Mouse (Mus musculus) granulocyte monocyte progenitor cell, adult 5-6 weeks (primary cell): Measurements from ENCODE around the gene Hprt. TPM values are rescaled to one million over a fixed set of nuclear protein-coding genes. Genes with fewer than 3 reads are reported as not detected.
"Not testable (repeated sequence)": the region's sequence is repeated elsewhere in the genome, so short reads cannot be mapped to it uniquely, and the experiment has no call there.

Experiments
- ATAC-seq: replicated peaks from 2 replicates; pipeline ENCODE4 v1.8.0; 2016; ENCODE audit warnings: mild to moderate bottlenecking, moderate TSS enrichment, inconsistent platforms; ENCODE audit not compliant: poor library complexity, severe bottlenecking
- total RNA-seq, 2 experiments: library from RNA; stranded (forward) in 1 of 2; stranded (reverse) in 1 of 2; fragments of 200-712, 200-1000 nt in 1 of 2; fragments of >200 nt in 1 of 2; fragmentation: Nextera tagmentation in 1 of 2; gene quantifications; 2 replicates each; pipeline ENCODE4 v1.2.3; 2014 to 2017

The Hprt gene
- 260 and 308 TPM in 2 replicates for total RNA-seq (2014; fragmentation: Nextera tagmentation)
- total RNA-seq (2017), result 398 and 447 TPM in 2 replicates

DNA sequence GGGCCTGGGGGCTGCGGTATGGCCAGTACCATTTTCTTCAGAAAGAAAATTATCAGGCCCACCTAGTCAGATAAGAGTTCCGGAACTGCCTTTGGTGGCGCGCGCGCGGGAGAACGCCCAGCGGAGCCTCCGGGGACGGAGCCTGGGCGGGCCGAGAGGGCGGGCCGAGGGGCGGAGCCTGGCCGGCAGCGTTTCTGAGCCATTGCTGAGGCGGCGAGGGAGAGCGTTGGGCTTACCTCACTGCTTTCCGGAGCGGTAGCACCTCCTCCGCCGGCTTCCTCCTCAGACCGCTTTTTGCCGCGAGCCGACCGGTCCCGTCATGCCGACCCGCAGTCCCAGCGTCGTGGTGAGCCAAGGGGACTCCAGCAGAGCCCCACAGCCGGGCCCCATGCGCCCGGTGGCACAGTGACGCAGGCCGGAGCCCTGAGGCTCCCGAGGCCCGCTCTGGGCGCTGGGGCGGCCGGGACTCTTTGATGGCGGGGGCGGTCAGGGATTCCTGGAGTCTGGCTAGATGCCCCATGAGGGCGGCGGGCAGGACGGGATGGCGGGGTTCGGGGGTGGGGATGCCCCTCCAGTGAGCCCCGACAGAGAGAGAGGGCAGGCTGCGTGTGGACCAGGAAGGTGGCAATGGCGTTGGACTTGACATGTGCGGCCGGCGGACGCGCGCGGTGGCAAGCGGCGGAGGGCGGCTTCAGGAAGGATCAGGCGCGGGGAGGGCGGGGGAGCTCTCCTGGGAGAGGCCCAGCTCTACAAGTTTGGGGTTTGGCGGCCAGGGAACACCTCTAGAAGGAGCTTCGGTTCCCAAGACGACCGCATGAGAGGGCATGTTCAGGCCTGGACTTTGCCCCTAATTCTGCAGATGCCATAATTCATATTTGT lies at the start of gene Hprt:
Gene Hprt (plus strand): TSS at position 233 of the 879 bp plus-strand sequence.
- peak; percentile 96 for ATAC-seq

DNA sequence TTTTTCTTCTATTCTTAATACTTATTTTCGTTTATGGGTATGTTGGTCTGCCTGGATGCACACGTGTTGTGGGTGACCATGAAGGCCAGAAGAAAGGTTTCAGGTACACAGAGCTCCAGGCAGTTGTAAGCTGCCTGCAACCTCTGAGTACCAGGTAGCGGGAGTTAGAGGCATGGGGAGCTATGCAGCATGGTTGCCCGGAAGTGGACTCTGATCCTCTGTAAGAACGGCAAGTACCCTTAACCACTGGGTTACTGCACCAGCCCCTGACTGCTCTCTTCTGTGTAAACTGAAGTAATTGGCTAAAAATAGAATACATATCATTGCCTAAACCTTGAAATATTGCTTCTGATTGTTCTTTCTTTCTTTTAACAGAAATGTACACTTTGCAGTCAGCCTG lies 42.4 kb upstream of the Hprt start:
- ATAC-seq, result no peak

DNA sequence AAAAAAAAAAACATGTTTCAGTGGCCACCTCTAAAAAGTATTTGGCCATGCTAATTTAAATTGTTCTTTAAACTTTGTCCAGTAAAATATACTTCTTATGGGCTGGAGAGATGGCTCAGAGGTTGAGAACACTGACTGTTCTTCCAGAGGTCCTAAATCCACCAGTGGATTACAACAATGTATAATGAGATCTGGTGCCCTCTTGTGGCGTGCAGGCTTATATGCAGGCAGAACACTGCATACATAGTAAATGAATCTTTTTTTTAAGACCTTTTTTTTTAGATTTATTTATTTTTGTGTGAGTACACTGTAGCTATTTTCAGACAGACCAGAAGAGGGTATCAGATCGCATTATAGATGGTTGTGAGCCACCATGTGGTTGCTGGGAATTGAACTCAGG lies 38.2 kb upstream of the Hprt start:
- ATAC-seq, result peak; percentile 76

DNA sequence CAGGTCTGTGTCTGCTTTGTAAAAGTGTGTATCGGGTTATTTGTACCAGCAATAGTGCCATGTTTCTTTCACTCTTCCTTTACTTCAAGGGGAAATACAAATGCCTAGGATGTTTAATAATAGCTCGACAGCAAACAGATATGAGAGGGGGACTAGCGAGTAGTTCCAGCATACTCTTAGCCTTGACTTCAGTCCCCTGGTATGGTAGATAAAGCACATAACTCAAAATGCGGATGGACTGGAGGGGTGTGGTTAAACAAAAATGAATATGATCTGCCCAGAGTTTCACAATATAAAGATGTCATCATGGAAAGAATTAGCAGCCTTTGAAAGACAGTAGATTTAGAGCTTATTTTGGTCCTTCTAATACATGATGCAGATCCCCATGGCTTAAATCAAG lies 31.0 kb upstream of the Hprt start:
- ATAC-seq, result no peak

DNA sequence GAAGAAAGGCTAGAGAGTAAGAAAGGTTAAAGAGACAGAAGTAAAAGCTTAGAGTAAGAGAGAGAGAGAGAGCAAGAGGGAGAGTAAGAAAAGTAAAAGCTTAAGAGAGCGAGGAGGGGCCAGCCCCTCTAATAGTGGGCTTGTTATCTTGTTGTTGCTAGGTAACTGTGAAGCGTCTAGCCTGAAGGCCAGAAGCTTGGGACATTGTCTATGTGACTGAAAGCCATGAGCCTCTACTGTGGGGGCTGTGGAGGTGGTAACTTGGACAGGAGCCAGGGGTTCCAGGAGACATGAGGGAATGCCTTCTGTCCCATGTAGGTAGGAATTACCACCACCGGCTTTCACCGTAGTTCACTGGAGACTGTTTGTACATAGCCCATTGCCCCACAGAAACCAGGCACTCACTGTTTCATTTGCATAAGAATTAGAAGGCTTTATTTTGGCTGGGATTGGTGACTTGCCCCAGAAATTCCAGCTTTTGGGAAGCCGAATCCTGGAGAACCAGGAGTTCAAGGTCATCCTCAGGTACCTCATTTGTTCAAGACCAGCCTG lies 26.3 kb upstream of the Hprt start:
- ATAC-seq, result no peak

DNA sequence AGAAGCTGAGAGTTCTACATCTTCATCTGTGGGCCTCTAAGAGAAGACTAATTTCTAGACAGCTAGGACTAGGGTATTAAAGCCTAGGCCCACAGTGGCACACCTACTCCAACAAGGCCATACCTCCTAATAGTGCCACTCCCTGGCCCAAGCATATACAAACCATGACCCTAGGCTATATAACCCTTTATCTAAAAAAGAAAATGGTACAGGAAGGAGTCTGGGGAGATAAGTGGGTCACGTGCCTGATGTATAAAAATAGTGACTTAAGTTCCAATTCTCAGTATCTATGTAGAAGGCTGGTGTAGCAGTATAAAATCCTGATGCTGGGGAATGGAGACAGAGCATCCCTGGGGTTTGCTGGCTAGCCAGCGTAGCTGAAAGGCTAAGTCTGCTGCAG lies 22.8 kb upstream of the Hprt start:
- no peak for ATAC-seq

DNA sequence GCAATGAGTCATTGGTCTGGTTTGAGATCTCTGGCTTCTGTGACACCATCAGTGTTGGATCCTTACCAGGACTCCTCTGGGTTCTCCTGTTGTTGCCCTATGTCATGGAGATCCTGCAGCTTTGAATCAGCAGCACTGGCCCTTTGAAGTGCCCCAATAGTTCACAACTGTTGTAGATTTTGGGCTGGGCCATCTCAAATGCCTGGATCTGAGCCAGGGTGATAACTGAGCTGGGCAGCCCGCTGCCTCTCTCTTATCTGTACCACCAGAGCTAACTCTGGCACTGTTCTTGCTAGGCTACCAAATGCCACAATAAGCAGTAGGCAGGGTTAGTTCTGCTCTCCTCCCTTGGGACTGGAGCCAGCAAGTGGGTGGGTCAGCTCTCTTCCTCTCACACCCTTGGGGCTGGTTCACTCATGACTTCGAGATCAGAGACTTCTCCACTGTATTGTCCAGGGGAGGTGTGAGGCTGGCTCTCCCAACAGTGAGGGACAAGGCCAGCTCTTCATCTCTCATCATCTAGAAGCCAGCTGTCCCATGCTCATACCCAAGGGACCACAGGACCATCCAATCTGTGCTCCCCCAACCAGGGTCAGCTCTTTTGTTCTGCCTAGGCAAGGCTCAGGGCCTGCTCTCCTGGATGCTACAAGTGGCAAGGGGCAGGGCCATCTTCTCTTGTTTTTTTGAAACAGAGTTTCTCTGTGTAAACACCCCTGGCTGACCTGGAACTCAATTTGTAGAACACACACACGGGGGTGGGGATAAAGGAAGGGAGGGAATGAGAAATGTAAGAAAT lies 16.5 kb upstream of the Hprt start:
- peak; percentile 25; the same call in 1 of the 2 replicates for ATAC-seq

DNA sequence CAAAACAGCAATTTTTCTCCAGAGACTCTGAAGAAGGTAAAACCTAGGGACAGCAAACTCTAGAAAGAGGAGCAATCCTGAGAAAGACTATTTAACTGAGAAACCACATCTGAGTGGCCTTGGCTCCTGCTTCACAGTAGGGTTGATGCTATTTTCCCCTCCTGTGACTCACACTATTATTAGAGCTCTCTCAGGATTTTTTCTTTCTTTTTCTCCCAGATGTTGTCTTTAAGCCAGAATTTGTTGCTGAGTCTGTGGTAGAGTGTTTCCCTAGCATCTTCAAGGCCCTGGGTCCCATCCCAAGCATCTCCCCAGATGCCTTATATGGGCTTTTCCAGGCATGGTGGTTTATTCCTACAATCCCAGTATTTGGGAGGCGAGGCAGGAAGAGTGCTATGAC lies 15.8 kb upstream of the Hprt start:
- ATAC-seq, result no peak

DNA sequence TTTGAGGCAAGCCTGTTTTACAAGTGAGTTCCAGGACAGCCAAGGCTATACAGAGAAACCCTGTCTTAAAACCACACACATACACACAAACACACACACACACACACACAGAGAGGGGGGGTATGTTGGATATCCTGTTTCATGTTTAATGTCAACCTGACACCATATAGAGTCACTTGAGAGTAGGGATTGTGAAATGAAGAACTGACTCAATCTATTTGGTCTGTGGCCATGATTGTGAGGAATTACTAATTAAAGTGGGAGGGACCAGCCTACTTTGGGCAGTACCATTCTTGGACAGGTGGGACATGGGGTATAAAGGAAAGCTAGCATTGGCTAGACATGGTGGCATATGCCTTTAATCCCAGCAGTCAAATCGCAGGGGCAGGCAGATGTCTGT lies 15.3 kb upstream of the Hprt start:
- peak; percentile 81 for ATAC-seq

DNA sequence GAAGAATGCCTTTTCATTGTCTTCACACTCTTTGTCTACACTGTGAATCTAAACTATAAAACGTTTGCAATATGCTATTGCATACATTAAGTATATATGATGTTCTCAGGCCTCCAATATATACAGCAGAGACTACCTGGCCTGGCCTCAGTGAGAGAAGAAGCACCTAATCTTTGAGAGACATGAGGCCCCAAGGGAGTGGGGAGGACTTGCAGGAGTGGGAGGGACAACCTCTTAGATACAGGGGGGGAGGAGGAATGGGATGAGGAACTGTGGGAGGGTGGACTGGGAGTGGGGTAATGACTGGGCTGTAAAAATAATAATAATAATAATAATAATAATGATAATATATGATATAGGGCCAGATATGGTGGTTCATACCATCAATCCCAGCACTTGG lies 9.4 kb upstream of the Hprt start:
- ATAC-seq, result no peak

DNA sequence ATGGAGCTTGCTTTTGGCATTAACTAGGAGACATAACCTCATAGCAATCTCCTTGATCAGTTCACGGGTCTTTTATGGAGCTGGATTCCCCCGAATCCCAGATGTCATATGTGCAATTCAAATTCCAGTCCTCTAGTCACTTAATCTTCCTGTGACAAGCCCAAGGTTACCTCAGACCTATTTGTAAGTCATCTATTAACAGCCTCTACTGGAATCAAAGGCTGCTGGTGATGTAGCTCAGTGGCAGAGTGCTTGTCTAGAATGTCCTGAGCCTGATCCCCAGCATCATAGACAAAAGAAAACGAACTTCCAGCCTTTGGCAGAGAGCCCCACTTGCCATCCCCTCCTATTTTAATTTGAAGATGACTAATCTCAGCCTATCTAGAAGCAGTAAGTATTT lies 6.6 kb upstream of the Hprt start:
- ATAC-seq, result no peak

DNA sequence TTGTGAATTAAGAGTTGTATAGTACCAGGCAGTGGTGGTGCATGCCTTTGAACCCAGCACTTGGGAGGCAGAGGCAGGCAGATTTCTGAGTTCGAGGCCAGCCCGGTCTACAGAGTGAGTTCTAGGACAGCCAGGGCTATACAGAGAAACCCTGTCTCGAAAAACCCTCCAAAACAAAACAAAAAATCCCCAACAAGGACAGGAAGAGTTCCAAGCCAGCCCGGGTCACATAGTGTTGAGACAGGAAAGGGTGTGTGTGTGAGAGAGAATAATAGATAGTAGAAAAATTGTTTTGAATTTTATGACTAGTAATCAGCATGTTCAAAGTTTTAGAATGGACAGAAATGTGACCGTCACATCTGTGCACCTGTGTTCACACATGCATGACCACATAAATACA lies 6.8 kb downstream of the Hprt start:
- not testable (repeated sequence) for ATAC-seq

DNA sequence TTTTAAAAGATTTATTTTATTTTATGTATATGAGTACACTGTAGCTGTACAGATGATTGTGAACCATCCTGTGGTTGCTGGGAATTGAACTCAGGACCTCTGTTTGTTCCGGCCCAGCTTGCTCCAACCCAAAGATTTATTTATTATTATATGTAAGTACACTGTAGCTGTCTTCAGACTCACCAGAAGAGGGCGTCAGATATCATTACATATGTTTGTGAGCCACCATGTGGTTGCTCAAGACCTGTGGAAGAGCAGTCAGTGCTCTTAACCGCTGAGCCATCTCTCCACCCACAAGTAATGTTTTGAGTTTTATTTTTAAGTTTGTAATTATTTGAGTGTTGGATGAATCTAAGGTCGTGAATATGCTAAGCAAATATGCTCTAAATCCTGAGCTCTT lies 16.9 kb downstream of the Hprt start:
- peak; percentile 35; the same call in 1 of the 2 replicates for ATAC-seq

DNA sequence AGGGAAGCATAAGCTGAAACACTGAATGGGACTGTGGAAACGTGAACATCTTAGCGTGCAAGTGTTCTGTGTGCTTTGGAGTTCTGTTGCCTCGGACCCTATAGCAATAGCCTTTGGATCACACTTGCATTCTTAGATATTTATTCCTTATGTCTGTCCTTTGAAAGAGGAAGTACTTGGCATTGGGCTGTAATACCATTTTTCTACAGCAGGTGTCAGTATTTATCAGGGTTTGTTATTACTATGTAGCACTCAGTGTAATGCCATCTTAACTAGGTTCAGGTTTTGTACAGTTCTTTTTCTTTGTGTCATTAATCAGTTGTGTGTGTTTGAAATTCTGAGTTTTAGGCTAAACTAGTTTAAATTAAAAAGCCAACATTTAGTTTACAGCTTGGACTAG lies 18.1 kb downstream of the Hprt start:
- peak; percentile 82 for ATAC-seq

DNA sequence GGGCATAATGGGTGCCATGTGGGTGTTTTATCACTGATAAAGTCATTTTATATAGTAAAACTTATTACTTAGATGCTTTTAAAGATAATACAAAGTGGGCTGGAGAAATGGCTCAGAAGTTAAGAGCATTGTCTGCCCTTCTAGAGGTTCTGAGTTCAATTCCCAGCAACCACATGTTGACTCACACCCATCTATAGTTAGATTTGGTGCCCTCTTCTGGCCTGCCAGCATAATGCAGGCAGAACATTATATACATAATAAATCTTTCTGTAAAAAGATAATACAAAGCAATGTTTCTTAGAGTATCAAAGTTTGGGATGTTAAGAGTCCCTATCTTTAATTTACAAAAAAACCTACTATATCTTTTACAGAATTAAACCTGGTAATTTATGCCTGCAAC lies 27.6 kb downstream of the Hprt start:
- no peak for ATAC-seq

DNA sequence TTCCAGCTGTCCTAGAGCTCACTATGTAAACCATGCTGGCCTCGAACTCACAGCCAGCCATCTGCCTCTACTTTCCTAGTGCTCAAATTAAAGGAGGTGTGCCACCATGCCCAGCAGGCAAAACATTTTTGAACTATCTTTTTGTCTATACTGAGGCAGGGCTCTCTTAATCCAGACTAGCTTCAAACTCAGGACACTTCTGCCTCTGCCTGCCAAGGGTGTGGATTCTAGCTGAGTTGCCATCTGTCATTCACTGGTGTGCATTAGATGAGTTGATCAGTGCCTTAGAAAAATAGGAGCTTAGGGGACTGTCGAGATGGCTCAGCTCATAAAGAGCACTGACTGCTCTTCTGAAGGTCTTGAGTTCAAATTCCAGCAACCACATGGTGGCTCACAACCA lies 35.1 kb downstream of the Hprt start:
- no peak for ATAC-seq

DNA sequence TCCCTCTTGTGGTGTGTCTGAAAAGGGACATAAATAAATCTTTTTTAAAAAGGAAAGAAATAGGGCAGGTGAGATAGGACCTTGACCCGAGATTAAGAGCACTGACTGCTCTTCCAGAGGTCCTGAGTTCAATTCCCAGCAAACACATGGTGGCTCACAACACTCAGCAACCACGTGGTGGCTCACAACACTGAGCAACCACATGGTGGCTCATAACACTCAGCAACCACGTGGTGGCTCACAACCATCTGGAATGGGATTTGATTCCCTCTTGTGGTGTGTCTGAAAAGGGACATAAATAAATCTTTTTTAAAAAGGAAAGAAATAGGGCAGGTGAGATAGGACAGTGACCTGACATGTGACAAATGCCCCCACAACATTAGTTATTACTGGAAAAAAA lies 36.3 kb downstream of the Hprt start:
- peak; percentile 69 for ATAC-seq

DNA sequence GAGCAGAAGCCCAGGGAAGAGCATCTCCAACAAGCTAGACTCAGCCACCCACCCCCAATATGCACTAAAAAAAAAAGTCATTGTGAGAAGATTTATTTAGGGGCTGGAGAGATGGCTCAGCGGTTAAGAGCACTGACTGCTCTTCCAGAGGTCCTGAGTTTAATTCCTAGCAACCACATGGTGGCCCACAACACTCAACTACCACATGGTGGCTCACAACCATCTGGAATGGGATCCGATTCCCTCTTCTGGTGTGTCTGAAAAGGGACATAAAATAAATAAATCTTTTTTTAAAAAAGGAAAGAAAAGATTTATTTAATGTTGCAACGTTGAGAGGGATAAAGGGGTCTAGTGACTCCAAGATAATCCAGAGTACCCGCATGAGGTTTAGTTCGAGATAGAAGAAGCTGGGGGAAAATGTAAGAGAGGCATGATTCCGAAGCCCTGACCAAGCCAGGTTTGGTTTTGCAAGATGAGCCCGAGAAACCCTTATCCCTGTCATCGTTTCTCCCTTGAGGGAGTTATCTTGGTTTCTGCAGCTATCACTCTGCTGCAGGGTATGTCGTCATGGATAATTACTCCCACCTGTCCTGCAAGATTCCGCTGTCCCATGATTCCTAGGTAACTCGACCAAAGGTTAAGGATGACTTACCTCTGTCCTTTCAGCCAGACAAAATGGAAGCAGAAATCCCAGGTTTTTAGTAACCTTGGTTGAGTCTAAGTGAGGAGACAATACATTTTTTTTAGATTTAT lies 37.7 kb downstream of the Hprt start:
- ATAC-seq, result no peak

DNA sequence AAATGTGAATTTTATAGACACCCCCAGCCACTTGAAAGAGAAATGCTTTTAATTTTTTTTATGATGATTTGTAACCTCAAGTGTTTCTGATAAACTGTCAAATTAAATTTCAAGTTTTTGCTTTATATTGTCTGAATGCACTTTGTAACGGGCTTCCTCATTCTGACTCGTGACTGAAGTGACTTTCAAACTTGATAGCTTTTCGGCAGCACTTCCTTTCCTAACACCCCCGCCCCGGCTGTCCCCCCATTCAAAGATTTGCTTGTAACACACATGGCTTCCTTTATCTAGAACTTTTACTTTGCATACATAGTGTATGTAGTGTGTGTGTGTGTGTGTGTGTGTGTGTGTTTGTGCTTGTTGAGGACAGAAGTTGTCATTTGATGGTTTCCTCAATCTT lies 41.6 kb downstream of the Hprt start:
- peak; percentile 40; the same call in 1 of the 2 replicates for ATAC-seq

DNA sequence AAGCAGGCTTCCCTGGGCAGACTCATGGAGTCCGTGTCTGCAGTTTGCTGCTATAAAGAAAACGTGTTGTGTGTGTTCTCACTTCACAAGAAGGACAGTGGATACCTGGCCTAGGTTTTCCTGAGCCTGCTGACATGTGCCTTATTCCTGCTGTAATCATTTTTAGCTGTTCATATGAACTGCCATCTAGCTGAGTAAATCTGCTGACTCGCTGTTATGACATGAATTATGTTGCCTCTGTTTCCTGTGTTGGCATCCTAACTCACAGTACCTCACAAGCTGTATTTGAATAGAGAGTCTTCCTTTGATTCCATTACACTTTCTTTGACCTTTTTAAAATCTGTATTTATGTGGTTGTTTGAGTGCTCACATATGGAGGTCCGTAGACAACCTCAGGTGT lies 50.3 kb downstream of the Hprt start:
- ATAC-seq, result no peak
